Mouse (Mus musculus) lung, embryonic 16.5 days (tissue): ENCODE measurements at regions not wholly inside any gene's neighbourhood (a gene's known extent, or its start where the extent isn't known, plus 50 kb on each side); places are given as distances from the start of the nearest gene placed in this dataset.

Experiments
- ATAC-seq: fragments of 200-750 bp; cut with Nextera tagmentation; 2 replicates; pipeline ENCODE4 v1.8.0; 2017; ENCODE audit warnings: low read depth, mild to moderate bottlenecking, moderate library complexity
- H3K27ac ChIP-seq: fragments of 300-500 bp; sonication (generic); 2 replicates; pipeline ENCODE4 v1.5.1; 2014; ENCODE audit warnings: mild to moderate bottlenecking, control low read depth, low read length
- H3K27me3 ChIP-seq: fragments of 300-500 bp; sonication (generic); 2 replicates; pipeline ENCODE4 v1.6.1; 2014; ENCODE audit warnings: low read depth, low read length, mixed read lengths; ENCODE audit not compliant: control insufficient read depth, insufficient read depth
- H3K36me3 ChIP-seq: fragments of 300-500 bp; sonication (generic); 2 replicates; pipeline ENCODE4 v1.6.1; 2014; ENCODE audit warnings: low read length; ENCODE audit not compliant: control insufficient read depth, insufficient read depth
- H3K4me1 ChIP-seq: fragments of 300-500 bp; sonication (generic); replicated peaks from 2 replicates; pipeline ENCODE4 v1.6.1; 2014; ENCODE audit warnings: low read length, mixed read lengths; ENCODE audit not compliant: control insufficient read depth, insufficient read depth
- H3K4me2 ChIP-seq: fragments of 300-500 bp; sonication (generic); 2 replicates; pipeline ENCODE4 v1.6.1; 2014; ENCODE audit warnings: low read depth, low read length, control low read depth
- H3K4me3 ChIP-seq: fragments of 300-500 bp; sonication (generic); 2 replicates; pipeline ENCODE4 v1.5.1; 2014; ENCODE audit warnings: mild to moderate bottlenecking, low read length, control low read depth
- H3K9ac ChIP-seq: fragments of 300-500 bp; sonication (generic); 2 replicates; pipeline ENCODE4 v1.6.1; 2014; ENCODE audit warnings: low read length, control low read depth
- H3K9me3 ChIP-seq: fragments of 300-500 bp; sonication (generic); 2 replicates; pipeline ENCODE4 v1.6.1; 2016; ENCODE audit warnings: low read length; ENCODE audit not compliant: control insufficient read depth
- WGBS: fragments of 180-500 bp; shearing (Covaris S2); extraction: QIAGEN DNeasy Blood & Tissue Kit; methylation state at CpG from one replicate; pipeline ENCODE4 v1.1.7; 2014; 5-methylcytosine and 5-hydroxymethylcytosine counted together

DNA sequence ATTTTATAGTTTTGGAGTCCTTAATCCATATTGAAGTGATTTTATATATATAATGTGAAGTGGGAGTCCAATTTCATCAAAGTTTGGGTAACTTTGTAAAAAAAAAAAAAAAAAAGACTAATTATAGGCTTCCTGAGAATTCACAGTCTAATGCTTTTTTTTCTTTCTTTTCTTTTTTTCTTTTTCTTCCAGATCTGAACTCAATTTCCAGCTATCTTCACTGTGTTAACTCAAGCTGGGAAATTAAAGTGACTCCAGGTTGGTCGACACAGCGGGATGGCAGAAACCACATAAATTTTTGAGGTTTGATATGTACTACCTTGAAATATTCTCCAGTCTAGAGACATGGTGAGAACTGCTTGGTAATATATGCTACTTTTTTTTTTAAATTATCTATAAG is 385.7 kb upstream of the Pkdcc start:
- 97% methylated on average over 2 of the region's 2 CpGs for WGBS
- Histone ChIP-seq H3K4me3 (no peak overlapping the region), H3K4me2 (no peak overlapping the region), H3K9ac (no peak overlapping the region), H3K27me3 (no peaks in the 10 kb centered on the region), H3K9me3 (no peaks in the 10 kb centered on the region), H3K4me1 (no peaks in the 10 kb centered on the region), H3K27ac (no peak overlapping the region), H3K36me3 (no peaks in the 10 kb centered on the region)
- no peak for ATAC-seq

DNA sequence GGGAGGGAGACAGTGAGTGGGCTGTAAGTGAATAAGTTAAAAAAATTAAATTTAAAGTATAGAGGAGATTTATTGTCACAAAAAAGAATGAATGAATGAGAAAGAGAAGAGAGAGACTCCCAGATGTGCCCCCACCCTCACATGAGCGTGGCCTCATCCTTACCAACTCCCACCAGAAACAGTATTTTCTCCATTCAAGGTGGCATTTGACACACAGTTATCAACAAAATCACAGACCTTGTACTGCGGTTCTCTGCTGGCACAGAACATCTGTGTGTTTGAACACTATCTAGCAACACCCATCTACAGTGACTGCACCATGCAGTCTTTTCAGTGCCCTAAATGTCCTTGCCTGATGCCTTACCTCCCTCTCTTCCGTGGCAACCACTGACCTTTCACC is 380.9 kb upstream of the Pkdcc start:
- 67% methylated on average over 3 of the region's 3 CpGs for WGBS
- no peak overlapping the region for H3K4me2 ChIP-seq
- ATAC-seq, result no peak

DNA sequence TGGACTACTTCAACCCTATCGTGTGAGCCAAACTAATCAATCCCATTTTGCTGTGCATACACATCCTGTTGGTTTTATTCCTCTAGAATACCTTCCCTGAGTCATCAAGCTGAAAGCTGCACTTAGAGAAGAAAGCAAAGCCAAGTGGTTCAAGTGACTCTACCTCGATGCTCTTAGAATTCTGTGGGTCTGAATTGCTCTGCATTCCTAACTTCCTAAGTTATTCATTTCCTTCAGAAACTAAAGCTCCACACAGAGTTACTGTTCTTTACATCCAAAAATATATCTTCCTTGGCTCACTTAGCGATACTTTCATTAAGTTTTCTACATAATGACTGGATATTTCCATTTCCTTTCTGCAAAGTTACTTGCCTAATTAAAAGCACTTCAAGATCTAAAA is 379.0 kb upstream of the Pkdcc start:
- Histone ChIP-seq H3K4me1 (no peaks in the 10 kb centered on the region), H3K27me3 (no peaks in the 10 kb centered on the region), H3K27ac (no peak overlapping the region), H3K4me3 (no peak overlapping the region), H3K9me3 (no peaks in the 10 kb centered on the region), H3K9ac (no peak overlapping the region), H3K36me3 (no peaks in the 10 kb centered on the region), H3K4me2 (no peak overlapping the region)
- no peak for ATAC-seq
- 69% methylated on average over 3 of the region's 3 CpGs for WGBS

More for the DNA sequence above, 380.9 kb upstream of the Pkdcc start:
- H3K27me3 ChIP-seq, result no peaks in the 10 kb centered on the region
- no peaks in the 10 kb centered on the region for H3K4me1 ChIP-seq
- no peaks in the 10 kb centered on the region for H3K9me3 ChIP-seq
- H3K4me3 ChIP-seq, result no peak overlapping the region
- no peak overlapping the region for H3K9ac ChIP-seq
- H3K27ac ChIP-seq, result no peak overlapping the region
- no peaks in the 10 kb centered on the region for H3K36me3 ChIP-seq

DNA sequence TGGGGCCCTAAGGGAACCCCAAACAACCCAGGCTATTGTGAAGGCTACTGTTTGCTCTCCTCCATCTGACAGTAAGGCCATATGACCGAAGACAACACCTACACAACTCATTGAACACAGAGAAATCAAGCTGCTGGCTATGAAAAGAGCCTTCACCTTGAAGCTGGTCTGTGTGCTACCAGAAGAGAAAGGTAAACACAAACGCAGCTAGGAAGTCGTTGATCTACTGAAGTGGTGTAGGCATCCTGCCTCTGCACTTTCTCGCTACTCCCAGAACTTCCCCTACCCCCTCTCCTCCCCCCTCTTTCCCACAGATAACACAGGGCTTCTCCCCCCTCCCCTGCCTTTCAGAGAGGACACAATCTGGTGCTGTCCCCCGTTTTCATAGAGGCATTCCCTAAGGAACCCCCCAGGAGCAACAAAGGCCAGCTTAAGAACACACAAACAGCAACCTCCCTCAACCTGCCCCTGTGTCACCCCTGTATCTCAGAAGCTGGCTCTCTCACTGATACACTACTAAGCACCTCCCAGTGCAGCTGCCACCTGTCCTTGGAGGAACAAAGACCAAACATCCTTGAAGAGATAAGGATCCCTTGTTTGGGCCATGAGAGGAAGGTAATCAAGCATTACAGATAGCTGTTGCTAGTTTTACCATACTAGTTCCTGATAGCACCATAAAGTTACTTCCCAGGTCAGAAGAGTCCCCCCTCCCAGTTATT is 368.2 kb upstream of the Pkdcc start:
- 35% methylated on average over 5 of the region's 5 CpGs for WGBS
- Histone ChIP-seq H3K27ac (no peak overlapping the region), H3K4me2 (no peak overlapping the region), H3K9ac (no peak overlapping the region), H3K36me3 (no peaks in the 10 kb centered on the region), H3K4me1 (no peaks in the 10 kb centered on the region), H3K27me3 (no peaks in the 10 kb centered on the region), H3K4me3 (no peak overlapping the region), H3K9me3 (no peaks in the 10 kb centered on the region)
- ATAC-seq, result no peak

DNA sequence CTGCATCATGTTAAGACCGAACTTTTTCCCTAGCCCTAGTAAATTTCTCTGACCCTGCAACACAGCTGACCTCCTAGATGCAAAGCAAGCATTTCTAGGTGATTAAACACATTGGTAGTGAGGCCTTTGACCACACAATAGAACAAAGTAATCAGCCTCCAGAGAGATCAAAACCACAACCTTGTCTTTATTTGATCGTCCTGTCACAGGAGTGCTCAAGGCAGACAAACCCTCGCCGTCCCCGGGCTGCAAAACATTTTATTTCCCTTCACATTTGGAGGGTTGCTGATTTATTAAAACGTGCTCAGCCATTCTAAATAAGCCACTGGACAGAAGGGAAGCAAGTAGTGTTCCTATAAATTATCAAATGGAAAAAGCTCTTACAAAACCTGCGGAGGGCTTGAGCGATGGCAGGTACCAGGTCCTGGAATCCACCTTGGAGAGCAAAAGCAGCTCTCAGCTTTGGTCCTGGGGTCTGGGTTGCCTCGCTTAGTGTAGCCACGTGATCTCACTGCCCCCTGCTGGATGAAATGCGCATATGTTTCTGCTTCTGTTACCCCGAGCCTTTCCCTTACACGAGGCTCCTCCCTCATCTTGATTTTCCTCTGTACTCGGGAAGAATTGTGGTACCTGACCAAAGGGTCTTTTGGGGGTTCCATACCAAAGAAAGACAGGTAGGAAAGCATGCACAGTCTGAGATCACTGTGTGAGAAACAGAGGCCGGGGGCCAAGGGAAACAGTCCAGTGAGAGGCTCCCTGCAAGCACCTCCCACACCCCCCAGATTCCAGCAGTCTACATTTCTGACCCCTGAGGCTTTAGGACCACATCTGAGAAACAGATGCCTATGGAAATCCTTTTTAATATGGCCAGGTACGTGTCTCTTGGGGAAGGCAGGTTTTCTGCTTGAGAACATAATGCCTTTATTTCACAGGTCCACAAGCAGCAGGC is 357.6 kb upstream of the Pkdcc start:
- Histone ChIP-seq H3K36me3 (no peaks in the 10 kb centered on the region), H3K27me3 (no peaks in the 10 kb centered on the region), H3K27ac (no peak overlapping the region), H3K9me3 (no peaks in the 10 kb centered on the region), H3K9ac (peak overlapping the region; percentile 49), H3K4me1 (peaks cover 3% of the 10 kb centered on the region), H3K4me3 (peak overlapping the region; percentile 28), H3K4me2 (peak overlapping the region; percentile 53)
- peak; percentile 88 for ATAC-seq
- WGBS, result 17% methylated on average over 16 of the region's 16 CpGs

DNA sequence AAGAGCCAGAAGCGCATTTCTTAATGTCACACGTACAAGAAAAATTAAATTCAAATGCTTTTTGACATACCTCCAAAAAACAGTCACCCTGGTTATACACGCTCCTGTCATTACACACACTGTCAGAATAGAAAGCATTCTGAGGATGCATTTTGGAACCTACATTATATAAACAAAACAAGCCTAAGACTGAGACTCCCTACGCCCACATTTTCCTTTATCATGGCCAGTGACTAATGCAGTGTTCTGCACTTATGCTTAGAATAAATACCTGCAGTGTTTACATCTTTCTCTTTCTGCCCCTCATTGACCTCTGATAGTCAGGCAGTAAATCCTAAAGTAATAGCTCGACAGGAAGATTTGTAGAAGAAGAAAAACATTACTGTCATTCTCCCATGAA is 354.7 kb upstream of the Pkdcc start:
- WGBS, result 53% methylated on average over 5 of the region's 5 CpGs
- no peak overlapping the region for H3K4me3 ChIP-seq
- no peaks in the 10 kb centered on the region for H3K36me3 ChIP-seq
- no peaks in the 10 kb centered on the region for H3K27me3 ChIP-seq
- H3K4me2 ChIP-seq, result no peak overlapping the region
- no peak overlapping the region for H3K9ac ChIP-seq
- H3K4me1 ChIP-seq, result peaks cover 3% of the 10 kb centered on the region
- no peaks in the 10 kb centered on the region for H3K9me3 ChIP-seq
- H3K27ac ChIP-seq, result no peak overlapping the region
- no peak for ATAC-seq

DNA sequence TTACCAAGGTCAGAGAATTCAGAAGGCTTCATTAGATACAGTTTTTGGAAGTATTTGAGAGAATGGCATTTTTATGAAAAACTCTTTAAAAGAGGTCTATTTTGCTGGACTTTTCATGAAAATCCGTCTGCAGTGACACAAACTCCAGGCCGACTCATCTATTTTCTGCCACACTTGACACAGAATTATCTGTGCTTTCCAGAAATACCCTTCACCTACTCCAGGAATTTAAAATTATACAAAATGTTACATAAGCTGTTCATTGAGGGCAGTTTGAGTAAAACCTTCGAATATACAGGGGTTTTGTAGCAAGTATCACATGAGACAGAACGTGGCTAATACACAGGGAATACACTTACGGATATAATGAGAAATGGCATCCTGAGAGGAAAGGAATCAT is 354.1 kb upstream of the Pkdcc start:
- no peaks in the 10 kb centered on the region for H3K9me3 ChIP-seq
- no peak overlapping the region for H3K9ac ChIP-seq
- H3K36me3 ChIP-seq, result no peaks in the 10 kb centered on the region
- no peak for ATAC-seq
- H3K27me3 ChIP-seq, result no peaks in the 10 kb centered on the region
- no peak overlapping the region for H3K4me2 ChIP-seq
- no peak overlapping the region for H3K4me3 ChIP-seq
- WGBS, result 67% methylated on average over 5 of the region's 5 CpGs
- peaks cover 3% of the 10 kb centered on the region for H3K4me1 ChIP-seq
- H3K27ac ChIP-seq, result no peak overlapping the region

DNA sequence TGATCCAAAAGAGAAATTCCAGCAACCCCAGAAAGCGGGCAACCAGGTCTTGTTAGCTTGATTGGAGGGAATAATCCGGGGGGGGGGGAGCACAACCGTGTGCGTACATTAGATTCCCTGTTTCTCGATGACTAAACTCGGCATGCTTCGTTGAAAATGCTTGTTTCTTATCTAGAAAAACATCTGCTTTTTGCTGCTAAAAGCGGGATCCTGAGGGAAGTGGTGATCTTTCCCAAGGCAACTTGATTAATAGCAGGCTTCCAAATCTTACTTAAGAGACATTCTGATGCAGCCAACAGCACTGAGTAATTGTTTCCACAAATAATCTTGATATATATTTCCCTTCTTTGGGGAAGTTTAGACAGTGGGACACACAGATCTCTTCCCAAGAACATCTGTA is 338.0 kb upstream of the Pkdcc start:
- ATAC-seq, result no peak
- Histone ChIP-seq H3K36me3 (no peaks in the 10 kb centered on the region), H3K9ac (no peak overlapping the region), H3K27me3 (no peaks in the 10 kb centered on the region), H3K4me2 (no peak overlapping the region), H3K4me3 (no peak overlapping the region), H3K4me1 (no peaks in the 10 kb centered on the region), H3K9me3 (no peaks in the 10 kb centered on the region), H3K27ac (no peak overlapping the region)
- WGBS, result 62% methylated on average over 8 of the region's 8 CpGs

DNA sequence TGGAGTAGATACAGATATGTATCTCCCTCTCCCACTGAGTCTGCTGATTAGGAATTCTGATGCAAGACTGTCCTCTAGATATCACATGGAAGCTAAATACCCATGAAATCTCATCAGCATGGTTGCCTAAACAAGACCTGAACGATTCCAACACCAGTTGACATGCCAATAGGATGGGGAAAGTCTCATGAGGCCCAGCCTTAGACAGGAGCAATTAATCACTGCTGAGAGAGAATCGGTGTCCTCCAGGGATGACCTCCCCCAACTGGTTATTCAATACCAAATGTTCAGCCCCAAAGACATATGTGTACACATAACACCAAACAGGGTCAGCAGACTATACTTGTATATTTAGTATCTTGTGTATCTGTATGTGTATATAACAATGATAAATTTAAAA is 314.5 kb upstream of the Pkdcc start:
- Histone ChIP-seq H3K4me3 (no peak overlapping the region), H3K36me3 (no peaks in the 10 kb centered on the region), H3K4me2 (no peak overlapping the region), H3K9ac (no peak overlapping the region), H3K27me3 (no peaks in the 10 kb centered on the region), H3K27ac (no peak overlapping the region), H3K9me3 (no peaks in the 10 kb centered on the region), H3K4me1 (no peaks in the 10 kb centered on the region)
- WGBS, result 27% methylated on average over 2 of the region's 2 CpGs
- no peak for ATAC-seq
